Mouse (Mus musculus) WW6 (cell line): Measurements from ENCODE around the gene Lrp8.

Experiments
- DNase-seq: peaks from one replicate; pipeline ENCODE4 v3.0.0-alpha.2; 2013; ENCODE audit warnings: low read depth, low spot score

The Lrp8 gene

GRCm38 (mm10) chr4:107802185-107802449 lies at the start of gene Lrp8:
Gene Lrp8 (plus strand): TSS chr4:107802261.
- no peak for DNase-seq

- no peak for DNase-seq
Measured at GRCm38 (mm10) chr4:107756222-107756621, 45.8 kb upstream of the Lrp8 start.

- no peak for DNase-seq
Measured at GRCm38 (mm10) chr4:107757487-107758470, 44.3 kb upstream of the Lrp8 start.

DNA sequence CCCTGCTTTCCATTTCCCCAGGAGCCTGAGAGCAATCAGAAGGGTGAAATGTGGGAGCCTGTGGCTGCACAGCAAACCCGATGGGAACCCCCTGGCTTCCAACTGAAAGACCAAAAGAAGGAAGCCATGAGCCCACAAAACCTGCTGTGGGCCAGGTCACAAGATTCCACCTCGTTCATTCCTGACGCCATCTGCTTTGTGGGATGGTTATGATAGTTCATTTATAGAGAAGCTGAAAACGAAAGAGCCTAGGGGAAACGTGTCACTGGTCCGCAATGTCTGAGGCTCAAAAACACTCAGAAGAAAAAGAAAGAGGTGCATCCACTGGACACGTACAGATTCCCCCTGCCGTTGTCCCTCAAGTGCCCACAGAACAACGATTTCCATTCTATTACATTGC lies 43.1 kb upstream of the Lrp8 start:
- DNase-seq, result no peak

GRCm38 (mm10) chr4:107763001-107763400 lies 39.1 kb upstream of the Lrp8 start:
- no peak for DNase-seq

DNA sequence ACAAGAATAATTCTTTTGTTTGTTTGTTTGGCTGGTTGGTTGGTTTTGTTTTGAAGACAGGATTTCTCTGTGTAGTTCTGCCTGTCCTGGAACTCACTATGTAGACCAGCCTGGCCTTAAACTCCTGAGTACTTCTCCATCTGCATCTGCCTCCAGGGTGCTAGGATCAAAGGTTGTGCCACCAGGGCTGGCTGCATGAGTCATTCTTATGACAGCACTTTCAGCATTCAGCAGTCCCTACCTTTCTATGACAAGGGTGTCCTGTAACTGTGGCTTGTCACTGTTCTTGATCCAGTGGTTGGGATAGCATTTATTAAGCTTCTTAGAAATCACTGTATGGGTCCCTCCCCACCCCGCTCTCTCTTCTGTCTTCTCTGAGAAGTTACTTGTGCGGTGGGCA lies 38.5 kb upstream of the Lrp8 start:
- DNase-seq, result no peak

DNA sequence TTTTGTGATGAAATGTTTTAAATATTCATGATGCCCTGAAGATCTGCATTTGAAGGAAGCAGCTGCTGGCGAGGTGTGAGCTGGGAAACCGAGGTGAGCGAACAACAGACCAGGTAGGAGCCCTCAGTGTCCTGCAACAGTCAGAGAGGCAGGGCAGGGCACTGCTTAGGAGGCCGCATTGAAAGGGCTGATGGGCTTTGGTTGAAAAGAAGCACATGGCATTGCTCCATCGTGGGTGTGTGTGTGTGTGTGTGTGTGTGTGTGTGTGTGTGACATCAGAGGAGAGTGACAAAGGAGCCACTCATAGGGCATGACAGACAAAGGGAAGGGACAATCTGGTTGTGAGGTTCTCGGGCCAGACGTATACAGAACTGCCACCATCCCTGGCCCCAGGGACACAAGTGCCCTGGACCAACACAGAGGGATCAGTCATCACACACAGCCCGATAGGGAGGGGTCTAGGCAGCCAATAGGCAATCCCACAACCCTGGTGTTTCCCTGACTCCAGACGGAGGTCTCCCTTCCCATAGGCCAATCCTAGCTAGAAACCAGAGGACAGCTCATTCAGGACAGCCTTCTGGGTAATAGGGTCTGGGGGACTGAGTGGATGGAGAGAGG lies 36.8 kb upstream of the Lrp8 start:
- no peak for DNase-seq

DNA sequence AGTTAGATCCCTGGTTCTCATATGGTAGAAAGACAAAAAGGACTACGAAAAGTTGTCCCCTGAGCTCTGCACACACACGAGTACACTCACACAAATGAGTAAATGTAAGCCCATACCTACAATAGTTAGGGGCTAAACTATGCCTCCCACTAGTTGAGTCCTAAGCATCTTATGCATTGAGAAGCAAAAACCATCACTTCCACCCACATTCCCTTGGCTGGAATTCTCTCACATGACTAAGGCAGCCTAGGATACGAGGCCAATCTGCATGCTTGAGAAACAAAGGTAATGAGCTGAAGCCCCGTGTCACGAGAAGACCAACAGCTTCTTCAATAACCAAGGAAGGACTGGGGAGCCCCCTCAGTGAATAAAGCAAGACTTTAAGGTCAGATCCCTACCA lies 35.9 kb upstream of the Lrp8 start:
- DNase-seq, result no peak

DNA sequence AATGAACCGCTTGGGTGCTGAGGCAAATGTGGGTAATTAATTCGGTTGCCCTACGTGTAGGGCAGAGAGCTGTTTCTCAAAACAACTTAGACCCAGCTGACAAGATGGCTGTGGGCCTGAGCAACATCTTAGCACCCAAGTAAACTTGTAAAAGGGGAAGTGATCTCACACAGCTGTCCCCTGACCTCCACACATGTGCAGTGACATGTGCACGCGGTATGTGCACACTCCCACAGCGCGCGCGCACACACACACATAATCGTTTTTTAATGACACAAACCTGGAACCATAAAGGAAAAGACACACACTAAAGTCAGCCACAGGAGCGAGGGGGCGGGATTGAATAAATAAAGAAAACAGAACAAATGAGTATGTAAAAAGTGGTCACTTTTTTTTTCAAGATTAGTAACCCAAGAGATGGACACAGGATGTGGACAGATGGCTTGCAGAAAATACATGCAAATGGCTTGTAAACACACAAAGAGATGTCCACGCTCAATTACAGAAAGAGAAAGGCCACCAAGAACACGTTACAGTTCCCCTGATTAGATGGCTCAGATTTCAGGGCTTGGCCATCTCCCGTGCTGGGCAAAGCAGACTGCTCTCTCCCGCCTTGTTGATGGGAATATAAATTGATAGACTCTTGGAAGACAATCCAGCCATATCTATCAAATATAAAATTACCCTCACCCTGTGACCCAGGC lies 29.8 kb upstream of the Lrp8 start:
- DNase-seq, result no peak

GRCm38 (mm10) chr4:107774868-107775267 lies 27.2 kb upstream of the Lrp8 start:
- no peak for DNase-seq

GRCm38 (mm10) chr4:107775672-107776071 lies 26.4 kb upstream of the Lrp8 start:
- no peak for DNase-seq

DNA sequence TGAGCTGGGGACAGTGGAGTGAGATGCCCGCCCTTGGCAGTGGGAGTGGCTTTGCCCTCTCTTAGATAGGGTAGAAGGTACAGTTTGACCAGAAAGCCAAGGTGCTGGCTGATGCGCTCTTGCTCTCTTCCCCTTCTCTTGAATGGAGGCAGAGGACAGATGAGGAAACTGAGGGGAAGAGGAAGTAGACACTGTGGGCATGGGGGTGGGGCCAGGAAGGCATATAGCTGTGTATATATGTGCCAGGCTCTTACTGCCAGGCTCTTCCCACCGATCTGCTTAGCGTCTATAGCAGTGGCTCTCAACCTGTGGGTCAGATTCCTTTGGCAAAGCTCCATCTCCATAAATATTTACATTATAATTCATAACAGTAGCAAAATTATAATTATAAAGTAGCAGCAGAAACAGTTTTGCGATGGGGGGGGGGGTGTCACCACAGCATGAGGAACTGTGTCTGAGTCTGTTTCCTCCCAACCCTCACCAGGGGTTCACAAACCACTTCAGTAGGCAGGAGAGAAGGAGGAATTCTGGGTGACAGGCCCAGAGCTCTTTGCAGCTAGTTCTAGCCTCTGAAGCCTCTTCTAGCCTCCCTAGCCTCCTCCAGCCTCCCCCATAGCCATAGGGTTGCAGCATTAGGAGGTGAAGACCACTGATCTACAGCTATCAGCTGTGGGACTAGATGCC lies 24.9 kb upstream of the Lrp8 start:
- no peak for DNase-seq

DNA sequence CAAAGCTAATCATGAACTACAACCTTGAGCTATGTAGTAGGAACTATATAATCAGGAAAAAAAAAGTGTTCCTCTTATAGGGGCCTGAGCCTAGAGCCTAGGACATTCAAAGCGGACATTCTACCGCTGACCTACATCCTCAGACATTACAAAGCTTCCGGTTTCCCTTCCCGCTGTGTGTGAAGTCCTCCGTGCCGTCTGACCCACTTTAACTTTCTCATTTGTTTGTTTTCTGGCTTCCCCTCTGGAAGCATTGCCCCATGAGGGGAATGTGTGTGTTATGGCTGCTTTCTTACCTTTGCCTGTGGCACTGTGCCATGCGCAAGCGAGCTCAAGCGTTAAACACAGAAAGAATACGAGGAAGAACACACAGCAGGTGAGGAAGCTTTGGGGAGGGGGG lies 18.5 kb upstream of the Lrp8 start:
- DNase-seq, result no peak

DNA sequence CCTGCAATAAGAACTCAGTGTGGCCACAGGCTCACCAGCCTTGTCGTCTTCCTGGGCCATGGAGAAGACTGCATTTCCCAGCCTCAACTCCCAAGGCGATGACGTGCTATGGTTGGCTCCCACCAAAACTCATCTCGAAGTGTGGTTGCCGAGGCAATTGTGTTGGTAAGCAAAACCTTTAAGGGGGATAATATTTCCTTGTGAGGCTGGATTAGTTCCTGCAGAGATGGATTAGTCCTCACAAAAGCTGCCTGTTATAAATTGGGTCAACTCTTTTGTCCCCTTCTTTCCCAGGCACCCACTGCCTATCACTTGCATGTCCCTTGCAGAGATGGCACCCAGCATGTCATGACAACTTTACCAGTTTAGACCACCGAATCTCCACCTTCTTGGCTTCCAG lies 13.2 kb upstream of the Lrp8 start:
- no peak for DNase-seq

- no peak for DNase-seq
Measured at GRCm38 (mm10) chr4:107800801-107801200, 1.3 kb upstream of the Lrp8 start.

- DNase-seq, result peak; percentile 67
Measured at GRCm38 (mm10) chr4:107801366-107802184, 486 bp upstream of the Lrp8 start.

- no peak for DNase-seq
Measured at GRCm38 (mm10) chr4:107802450-107803331, 630 bp downstream of the Lrp8 start.

DNA sequence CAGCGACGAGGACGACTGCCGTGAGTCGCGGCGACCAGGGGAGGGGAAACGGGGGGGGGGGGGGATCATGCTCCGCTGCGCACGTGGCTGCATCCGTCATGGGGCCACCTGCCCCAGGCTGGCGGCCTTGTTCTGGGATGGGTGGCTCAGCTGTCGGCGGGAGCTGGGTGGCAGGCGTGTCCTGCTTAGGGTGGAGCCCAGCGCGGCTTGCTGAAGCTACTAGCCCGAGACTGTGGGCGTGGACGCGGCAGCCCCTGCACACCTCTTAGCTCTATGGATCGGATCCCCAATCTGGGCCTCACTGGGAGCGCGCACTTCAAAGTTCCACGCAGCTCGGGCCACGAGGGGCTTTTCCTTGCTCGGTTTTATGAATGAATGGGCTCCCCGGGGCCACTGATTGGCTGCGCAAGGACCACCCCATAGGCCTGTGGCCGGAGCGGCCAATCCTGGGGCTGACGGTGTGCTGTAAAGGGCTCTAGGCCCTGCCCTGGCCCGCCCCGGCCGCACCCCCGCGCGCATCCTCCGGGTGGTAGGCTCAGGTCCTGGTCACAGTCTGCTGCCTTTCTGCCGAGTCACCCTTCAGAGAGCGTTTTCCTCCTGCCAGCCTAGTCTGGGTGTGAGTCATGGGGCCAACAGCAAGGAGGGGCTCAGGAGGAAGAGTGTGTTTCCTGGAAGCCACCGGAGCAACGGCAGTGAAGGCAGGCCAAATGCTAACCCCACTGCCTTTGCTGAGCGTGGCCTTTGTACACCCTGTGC lies 1.5 kb downstream of the Lrp8 start:
- no peak for DNase-seq

DNA sequence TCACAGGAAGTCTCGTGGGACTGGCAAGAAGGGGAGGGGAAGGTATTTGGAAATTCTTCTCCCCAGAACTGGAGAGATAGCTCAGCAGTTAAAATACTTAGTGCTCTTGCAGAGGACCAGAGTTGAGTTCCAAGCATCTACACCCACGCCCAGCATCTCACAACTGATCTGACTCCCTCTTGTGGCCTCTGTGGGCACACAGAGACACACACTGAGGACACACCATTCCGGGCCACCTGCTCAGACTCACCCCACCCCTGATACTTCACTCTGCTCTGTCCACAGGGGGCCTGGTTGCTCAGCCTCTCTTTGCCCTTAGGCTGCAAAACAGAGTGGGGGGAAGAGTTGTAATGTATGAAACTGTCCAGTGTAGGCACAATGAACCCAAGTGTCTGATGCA lies 3.4 kb downstream of the Lrp8 start:
- DNase-seq, result no peak
